Comparison of ENCODE assay signal across 16 mouse cellular contexts in the genomic region with DNA sequence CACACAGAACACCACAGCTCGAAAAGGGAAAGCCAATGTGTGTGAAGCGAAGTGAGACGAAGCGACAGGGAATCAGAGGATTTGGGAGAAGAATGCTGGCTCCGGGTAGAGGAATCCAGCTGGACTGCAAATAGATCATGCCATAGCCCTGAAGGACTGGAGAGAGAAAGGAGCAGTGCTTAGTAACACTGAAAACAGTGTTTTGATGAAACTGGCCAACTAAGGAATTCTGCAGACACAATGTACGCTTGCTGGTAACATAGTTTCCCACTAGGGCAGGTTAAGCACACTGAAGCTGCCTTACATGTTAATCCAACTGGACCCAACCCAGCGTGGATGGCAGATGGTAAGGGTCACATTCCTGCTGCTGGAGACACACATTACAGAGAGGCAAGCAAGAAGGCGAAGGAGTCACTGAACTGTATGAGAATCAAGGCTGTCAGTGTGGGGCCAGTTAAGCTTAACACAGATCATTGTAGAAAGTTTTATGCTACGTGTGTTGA.
DNase-seq lines count a peak whose midpoint lies in the region; ATAC-seq lines count a peak whose summit lies in the region.
"Had no signal": no experiment of that assay in that cellular context is flagged by ENCODE, and none has a peak within 500 bp of the region (broad histone marks: within the 10 kb centered on the region; RNA-seq: fewer than 3 reads in every experiment).

No protein-coding gene starts in this region.

- no peak overlapping the region for H3K9ac ChIP-seq in hindbrain, embryonic 15.5 days
- H3K9ac ChIP-seq in hindbrain, embryonic 14.5 days: no peak overlapping the region
- H3K9ac ChIP-seq in midbrain, embryonic 11.5 days (ENCODE audit: low read length): no peak overlapping the region
- no peak overlapping the region for H3K9ac ChIP-seq in midbrain, embryonic 13.5 days (replicated peaks)
- no peak overlapping the region for H3K9ac ChIP-seq in stomach, embryonic 16.5 days (ENCODE audit: low read length)
- H3K9ac ChIP-seq in intestine, embryonic 15.5 days: no peak overlapping the region
- H3K9ac ChIP-seq: embryonic facial prominence, embryonic 13.5 days; neural tube, embryonic 13.5 days had no signal

- peak; percentile 86 to 89 for DNase-seq in cerebellum, postnatal 10 days
- DNase-seq in cerebellum, adult 9-11 months: no peak
- DNase-seq in hindbrain, embryonic 14.5 days (ENCODE audit: low spot score): no peak
- peak; percentile 60 for DNase-seq in midbrain, embryonic 11.5 days (ENCODE audit: low spot score, missing footprints)
- DNase-seq: liver had no signal

- no peaks in the 10 kb centered on the region for H3K9me3 ChIP-seq in hindbrain, embryonic 15.5 days
- H3K9me3 ChIP-seq in hindbrain, embryonic 14.5 days (ENCODE audit: control insufficient read depth, low read length): no peaks in the 10 kb centered on the region
- H3K9me3 ChIP-seq in midbrain, embryonic 11.5 days (ENCODE audit: control insufficient read depth, low read length): no peaks in the 10 kb centered on the region
- H3K9me3 ChIP-seq in midbrain, embryonic 13.5 days: no peaks in the 10 kb centered on the region
- H3K9me3 ChIP-seq in stomach, embryonic 16.5 days (replicated peaks; ENCODE audit: control insufficient read depth, low read length): no peaks in the 10 kb centered on the region
- no peaks in the 10 kb centered on the region for H3K9me3 ChIP-seq in intestine, embryonic 15.5 days
- H3K9me3 ChIP-seq: embryonic facial prominence, embryonic 13.5 days; forebrain, embryonic 10.5 days had no signal

- ATAC-seq in hindbrain, embryonic 15.5 days (ENCODE audit: low FRiP score, low read depth): peak; percentile 54; the same call in 1 of the 2 replicates
- ATAC-seq in hindbrain, embryonic 14.5 days (ENCODE audit: low FRiP score): no peak
- no peak for ATAC-seq in midbrain, embryonic 11.5 days (ENCODE audit: low FRiP score)
- no peak for ATAC-seq in midbrain, embryonic 13.5 days
- no peak; the same call in 1 of the 2 replicates for ATAC-seq in stomach, embryonic 16.5 days (ENCODE audit: insufficient read depth, low FRiP score)
- ATAC-seq in intestine, embryonic 15.5 days: no peak
- ATAC-seq: intestine, embryonic 16.5 days had no signal

- no peaks in the 10 kb centered on the region; the same call in 1 of the 2 replicates for H3K4me1 ChIP-seq in hindbrain, embryonic 15.5 days (replicated peaks)
- no peaks in the 10 kb centered on the region for H3K4me1 ChIP-seq in hindbrain, embryonic 14.5 days (replicated peaks; ENCODE audit: control insufficient read depth, insufficient read depth, low read length)
- H3K4me1 ChIP-seq in midbrain, embryonic 11.5 days (ENCODE audit: control insufficient read depth, insufficient read depth, low read length): no peaks in the 10 kb centered on the region
- no peaks in the 10 kb centered on the region for H3K4me1 ChIP-seq in midbrain, embryonic 13.5 days (replicated peaks)
- peaks cover 4% of the 10 kb centered on the region; the same call in 1 of the 2 replicates for H3K4me1 ChIP-seq in stomach, embryonic 16.5 days (ENCODE audit: control insufficient read depth, insufficient read depth, low read length)
- H3K4me1 ChIP-seq in intestine, embryonic 15.5 days (replicated peaks): no peaks in the 10 kb centered on the region
- H3K4me1 ChIP-seq: forebrain, embryonic 10.5 days had no signal

- H3K4me3 ChIP-seq in hindbrain, embryonic 15.5 days: no peak overlapping the region
- no peak overlapping the region for H3K4me3 ChIP-seq in hindbrain, embryonic 14.5 days (replicated peaks; ENCODE audit: low read length)
- no peak overlapping the region for H3K4me3 ChIP-seq in midbrain, embryonic 11.5 days (ENCODE audit: low read depth, low read length)
- no peak overlapping the region for H3K4me3 ChIP-seq in midbrain, embryonic 13.5 days (replicated peaks)
- no peak overlapping the region for H3K4me3 ChIP-seq in stomach, embryonic 16.5 days (replicated peaks; ENCODE audit: low read length)
- H3K4me3 ChIP-seq in intestine, embryonic 15.5 days (replicated peaks): no peak overlapping the region
- H3K4me3 ChIP-seq: embryonic facial prominence, embryonic 13.5 days; forebrain, embryonic 10.5 days; neural tube, embryonic 13.5 days had no signal

- H3K4me2 ChIP-seq in hindbrain, embryonic 15.5 days: no peak overlapping the region
- H3K4me2 ChIP-seq in hindbrain, embryonic 14.5 days (replicated peaks): no peak overlapping the region
- no peak overlapping the region for H3K4me2 ChIP-seq in midbrain, embryonic 11.5 days
- no peak overlapping the region for H3K4me2 ChIP-seq in midbrain, embryonic 13.5 days (replicated peaks)
- no peak overlapping the region for H3K4me2 ChIP-seq in stomach, embryonic 16.5 days (ENCODE audit: low read depth, low read length)
- no peak overlapping the region for H3K4me2 ChIP-seq in intestine, embryonic 15.5 days (replicated peaks)
- H3K4me2 ChIP-seq: embryonic facial prominence, embryonic 13.5 days; neural tube, embryonic 13.5 days had no signal

- 56% methylated on average over 9 of the region's 9 CpGs for WGBS in hindbrain, embryonic 15.5 days
- WGBS in hindbrain, embryonic 14.5 days: 64% methylated on average over 9 of the region's 9 CpGs
- 68% methylated on average over 9 of the region's 9 CpGs for WGBS in midbrain, embryonic 11.5 days
- WGBS in midbrain, embryonic 13.5 days: 58% methylated on average over 9 of the region's 9 CpGs
- 55% methylated on average over 9 of the region's 9 CpGs for WGBS in stomach, embryonic 16.5 days
- 68% methylated on average over 9 of the region's 9 CpGs for WGBS in intestine, embryonic 15.5 days

- peak overlapping the region; percentile 45 for H3K27ac ChIP-seq in hindbrain, embryonic 15.5 days (replicated peaks)
- H3K27ac ChIP-seq in hindbrain, embryonic 14.5 days: no peak overlapping the region
- H3K27ac ChIP-seq in midbrain, embryonic 11.5 days (ENCODE audit: low read depth, low read length): no peak overlapping the region
- no peak overlapping the region for H3K27ac ChIP-seq in midbrain, embryonic 13.5 days
- H3K27ac ChIP-seq in stomach, embryonic 16.5 days (ENCODE audit: low read length): peak overlapping the region; percentile 68
- no peak overlapping the region for H3K27ac ChIP-seq in intestine, embryonic 15.5 days
- H3K27ac ChIP-seq: embryonic facial prominence, embryonic 13.5 days; forebrain, embryonic 10.5 days; kidney, postnatal 0 days; macrophage; neural tube, embryonic 13.5 days had no signal

- H3K27me3 ChIP-seq in hindbrain, embryonic 15.5 days: no peaks in the 10 kb centered on the region
- H3K27me3 ChIP-seq in hindbrain, embryonic 14.5 days (ENCODE audit: control insufficient read depth, insufficient read depth, low read length): no peaks in the 10 kb centered on the region
- H3K27me3 ChIP-seq in midbrain, embryonic 11.5 days (ENCODE audit: control insufficient read depth, insufficient read depth, low read length): no peaks in the 10 kb centered on the region
- no peaks in the 10 kb centered on the region for H3K27me3 ChIP-seq in midbrain, embryonic 13.5 days
- H3K27me3 ChIP-seq in stomach, embryonic 16.5 days (ENCODE audit: control insufficient read depth, insufficient read depth, low read length): no peaks in the 10 kb centered on the region
- no peaks in the 10 kb centered on the region for H3K27me3 ChIP-seq in intestine, embryonic 15.5 days (replicated peaks)
- H3K27me3 ChIP-seq: CH12.LX; embryonic facial prominence, embryonic 13.5 days; neural tube, embryonic 13.5 days had no signal

- no peaks in the 10 kb centered on the region for H3K36me3 ChIP-seq in hindbrain, embryonic 15.5 days
- no peaks in the 10 kb centered on the region for H3K36me3 ChIP-seq in hindbrain, embryonic 14.5 days (replicated peaks; ENCODE audit: control insufficient read depth, insufficient read depth)
- H3K36me3 ChIP-seq in midbrain, embryonic 11.5 days (ENCODE audit: control insufficient read depth, insufficient read depth, low read length): no peaks in the 10 kb centered on the region
- H3K36me3 ChIP-seq in midbrain, embryonic 13.5 days: no peaks in the 10 kb centered on the region
- no peaks in the 10 kb centered on the region for H3K36me3 ChIP-seq in stomach, embryonic 16.5 days (ENCODE audit: control insufficient read depth, insufficient read depth, low read length)
- H3K36me3 ChIP-seq in intestine, embryonic 15.5 days: no peaks in the 10 kb centered on the region
- H3K36me3 ChIP-seq: embryonic facial prominence, embryonic 13.5 days; forebrain, embryonic 10.5 days; neural tube, embryonic 13.5 days had no signal

Comparison
In these comparisons a context has a peak if more than half of its experiments do, and no peak if none do; other contexts are left out.
1. DNase-seq: peak in cerebellum, postnatal 10 days (2 of 2) and midbrain, embryonic 11.5 days (single experiment); none in cerebellum, adult 9-11 months (single experiment) and hindbrain, embryonic 14.5 days (single experiment).
2. H3K27ac ChIP-seq: peak in hindbrain, embryonic 15.5 days (single experiment) and stomach, embryonic 16.5 days (single experiment); none in hindbrain, embryonic 14.5 days (single experiment), midbrain, embryonic 11.5 days (single experiment), midbrain, embryonic 13.5 days (single experiment) and intestine, embryonic 15.5 days (single experiment).